In genomic region chr9:72180972-72181371, GRCm38 (mm10) we compare ENCODE assay signal across 18 mouse cellular contexts.
A peak's percentile ranks its signal among the peaks of the same experiment; 100 is the strongest.
DNase-seq lines count a peak whose midpoint lies in the region; ATAC-seq and TF ChIP-seq lines count a peak whose summit lies in the region.
"Had no signal": no experiment of that assay in that cellular context is flagged by ENCODE, and none has a peak within 500 bp of the region (broad histone marks: within the 10 kb centered on the region; RNA-seq: fewer than 3 reads in every experiment).

No protein-coding gene starts in this region.

- no peaks in the 10 kb centered on the region for H3K9me3 ChIP-seq in forebrain, embryonic 16.5 days (ENCODE audit: control insufficient read depth, low read length)
- no peaks in the 10 kb centered on the region for H3K9me3 ChIP-seq in forebrain, embryonic 15.5 days
- H3K9me3 ChIP-seq in hindbrain, embryonic 10.5 days, result no peaks in the 10 kb centered on the region
- H3K9me3 ChIP-seq: G1E; hindbrain, embryonic 13.5 days; liver, embryonic 13.5 days had no signal

- WGBS in forebrain, embryonic 16.5 days, result 35% methylated on average over 6 of the region's 6 CpGs
- 36% methylated on average over 6 of the region's 6 CpGs for WGBS in forebrain, embryonic 15.5 days
- 85% methylated on average over 6 of the region's 6 CpGs for WGBS in hindbrain, embryonic 10.5 days

- H3K4me2 ChIP-seq in forebrain, embryonic 16.5 days (ENCODE audit: low read length), result no peak overlapping the region
- H3K4me2 ChIP-seq in forebrain, embryonic 15.5 days (replicated peaks), result no peak overlapping the region
- H3K4me2 ChIP-seq: hindbrain, embryonic 13.5 days; liver, embryonic 13.5 days had no signal

- peak; percentile 38; the same call in 1 of the 2 replicates for ATAC-seq in forebrain, embryonic 16.5 days
- no peak for ATAC-seq in forebrain, embryonic 15.5 days (replicated peaks)
- ATAC-seq: activated CD4-positive, CD25-positive, alpha-beta regulatory T cell, adult 4 months had no signal

- no peak overlapping the region for H3K9ac ChIP-seq in forebrain, embryonic 16.5 days (replicated peaks; ENCODE audit: low read depth, low read length)
- H3K9ac ChIP-seq in forebrain, embryonic 15.5 days (replicated peaks), result no peak overlapping the region
- H3K9ac ChIP-seq: hindbrain, embryonic 13.5 days; liver, embryonic 13.5 days had no signal

- H3K4me1 ChIP-seq in forebrain, embryonic 16.5 days (replicated peaks; ENCODE audit: control insufficient read depth, insufficient read depth, low read length), result peaks cover 3% of the 10 kb centered on the region; the same call in 1 of the 2 replicates
- 0 out of 2 replicates have a peak, but pooled peaks cover 10% of the 10 kb centered on the region for H3K4me1 ChIP-seq in forebrain, embryonic 15.5 days
- 0 out of 2 replicates have a peak, but pooled peaks cover 2% of the 10 kb centered on the region for H3K4me1 ChIP-seq in hindbrain, embryonic 10.5 days (replicated peaks)
- H3K4me1 ChIP-seq: hindbrain, embryonic 13.5 days; liver, embryonic 13.5 days had no signal

- H3K27me3 ChIP-seq in forebrain, embryonic 16.5 days (replicated peaks; ENCODE audit: control insufficient read depth, insufficient read depth, low read length), result no peaks in the 10 kb centered on the region
- no peaks in the 10 kb centered on the region for H3K27me3 ChIP-seq in forebrain, embryonic 15.5 days
- no peaks in the 10 kb centered on the region for H3K27me3 ChIP-seq in hindbrain, embryonic 10.5 days (ENCODE audit: insufficient read depth, poor library complexity, severe bottlenecking)
- H3K27me3 ChIP-seq: hindbrain, embryonic 13.5 days; liver, embryonic 13.5 days had no signal

- no peaks in the 10 kb centered on the region for H3K36me3 ChIP-seq in forebrain, embryonic 16.5 days (ENCODE audit: control insufficient read depth, insufficient read depth)
- H3K36me3 ChIP-seq in forebrain, embryonic 15.5 days, result no peaks in the 10 kb centered on the region
- H3K36me3 ChIP-seq in hindbrain, embryonic 10.5 days, result no peaks in the 10 kb centered on the region
- H3K36me3 ChIP-seq: G1E; hindbrain, embryonic 13.5 days; liver, embryonic 13.5 days had no signal

- no peak for TF ChIP-seq CTCF in layer of hippocampus, adult 2 months (conservative IDR thresholded peaks at IDR 0.05)

- no peak overlapping the region for H3K27ac ChIP-seq in forebrain, embryonic 16.5 days (ENCODE audit: low read length)
- H3K27ac ChIP-seq in forebrain, embryonic 15.5 days (replicated peaks), result no peak overlapping the region
- 0 out of 2 replicates have a peak overlapping the region, but pooled peaks have one; percentile 41 for H3K27ac ChIP-seq in layer of hippocampus, adult 2 months
- H3K27ac ChIP-seq in hindbrain, embryonic 10.5 days, result no peak overlapping the region
- H3K27ac ChIP-seq: hindbrain, embryonic 13.5 days; liver, embryonic 13.5 days had no signal

- H3K4me3 ChIP-seq in forebrain, embryonic 16.5 days (replicated peaks; ENCODE audit: low read length), result no peak overlapping the region
- no peak overlapping the region for H3K4me3 ChIP-seq in forebrain, embryonic 15.5 days
- no peak overlapping the region for H3K4me3 ChIP-seq in layer of hippocampus, adult 2 months
- no peak overlapping the region for H3K4me3 ChIP-seq in hindbrain, embryonic 10.5 days
- H3K4me3 ChIP-seq: hindbrain, embryonic 13.5 days; liver, embryonic 13.5 days; myocyte had no signal

- DNase-seq in layer of hippocampus, adult 2 months (ENCODE audit: low spot score in 2 of 2), result no peak
- no peak for DNase-seq in layer of hippocampus, adult 11-12 months (ENCODE audit: low spot score)
- peak; percentile 64 for DNase-seq in ZHBTc4 (ENCODE audit: low read depth, low spot score)
- DNase-seq in lung, postnatal 14 days, result peak; percentile 7
- no peak for DNase-seq in embryo, embryonic 10 days (ENCODE audit: low spot score)
- DNase-seq in hindbrain, embryonic 10.5 days (ENCODE audit: low spot score), result no peak
- DNase-seq: cerebellum, adult 9-10 months; gastrocnemius, postnatal 25 days; kidney, adult 18-20 months; left cerebral cortex, postnatal 4 days; liver, embryonic 13.5 days; thymus, adult 18-20 months had no signal

Comparison
In these comparisons a context has a peak if more than half of its experiments do, and no peak if none do; other contexts are left out.
1. DNase-seq: peak in ZHBTc4 (single experiment) and lung, postnatal 14 days (single experiment); none in layer of hippocampus, adult 2 months (0 of 2), layer of hippocampus, adult 11-12 months (single experiment), embryo, embryonic 10 days (single experiment) and hindbrain, embryonic 10.5 days (single experiment).